Mouse (Mus musculus) CD4-positive, CD25-positive, alpha-beta regulatory T cell, adult 2 months (primary cell): Measurements from ENCODE around the gene Ascc1.
"Not testable (repeated sequence)": the region's sequence is repeated elsewhere in the genome, so short reads cannot be mapped to it uniquely, and the experiment has no call there.

Source experiments
- DNase-seq: peaks from one replicate; pipeline ENCODE4 v3.0.0-alpha.2; 2012; ENCODE audit warnings: low read depth, low spot score

Ascc1 gene

GRCm38 (mm10) chr10:60110908-60111475, 108.4 kb downstream of the Ascc1 start:
- DNase-seq: no peak

GRCm38 (mm10) chr10:60113965-60114690, 111.5 kb downstream of the Ascc1 start:
- no peak for DNase-seq

GRCm38 (mm10) chr10:60115345-60116185, 113.0 kb downstream of the Ascc1 start:
- DNase-seq: peak; percentile 55

GRCm38 (mm10) chr10:60116997-60117396, 114.4 kb downstream of the Ascc1 start:
- DNase-seq: no peak

GRCm38 (mm10) chr10:60118464-60118863, 115.9 kb downstream of the Ascc1 start:
- no peak for DNase-seq

GRCm38 (mm10) chr10:60120630-60121029, 118.0 kb downstream of the Ascc1 start:
- DNase-seq: no peak

- peak; percentile 56 for DNase-seq
Observed at GRCm38 (mm10) chr10:60124078-60124477, 121.5 kb downstream of the Ascc1 start.

GRCm38 (mm10) chr10:60125529-60126327, 123.1 kb downstream of the Ascc1 start:
- peak; percentile 48 for DNase-seq

- DNase-seq: no peak
Observed at GRCm38 (mm10) chr10:60128287-60128686, 125.7 kb downstream of the Ascc1 start.

- DNase-seq: no peak
Observed at GRCm38 (mm10) chr10:60130504-60130903, 127.9 kb downstream of the Ascc1 start.

GRCm38 (mm10) chr10:60133501-60133900, 130.9 kb downstream of the Ascc1 start:
- DNase-seq: no peak

- DNase-seq: no peak
Observed at GRCm38 (mm10) chr10:60134201-60134600, 131.6 kb downstream of the Ascc1 start.

GRCm38 (mm10) chr10:60136010-60136409, 133.4 kb downstream of the Ascc1 start:
- not testable (repeated sequence) for DNase-seq

GRCm38 (mm10) chr10:60136935-60137334, 134.3 kb downstream of the Ascc1 start:
- no peak for DNase-seq

GRCm38 (mm10) chr10:60138680-60139079, 136.1 kb downstream of the Ascc1 start:
- DNase-seq: peak; percentile 45

- no peak for DNase-seq
Observed at GRCm38 (mm10) chr10:60140751-60141150, 138.1 kb downstream of the Ascc1 start.

- no peak for DNase-seq
Observed at GRCm38 (mm10) chr10:60141656-60142160, 139.1 kb downstream of the Ascc1 start.

GRCm38 (mm10) chr10:60147510-60148047, 145.0 kb downstream of the Ascc1 start:
- DNase-seq: not testable (repeated sequence)

- peak; percentile 91 for DNase-seq
Observed at GRCm38 (mm10) chr10:60148087-60148486, 145.5 kb downstream of the Ascc1 start.
